Mouse (Mus musculus): ENCODE results near the gene Hus1b. TPM values are rescaled to one million over a fixed set of nuclear protein-coding genes. Genes with fewer than 3 reads are reported as not detected.

Hus1b gene
- polyA plus RNA-seq, 1 experiment = not detected

DNA sequence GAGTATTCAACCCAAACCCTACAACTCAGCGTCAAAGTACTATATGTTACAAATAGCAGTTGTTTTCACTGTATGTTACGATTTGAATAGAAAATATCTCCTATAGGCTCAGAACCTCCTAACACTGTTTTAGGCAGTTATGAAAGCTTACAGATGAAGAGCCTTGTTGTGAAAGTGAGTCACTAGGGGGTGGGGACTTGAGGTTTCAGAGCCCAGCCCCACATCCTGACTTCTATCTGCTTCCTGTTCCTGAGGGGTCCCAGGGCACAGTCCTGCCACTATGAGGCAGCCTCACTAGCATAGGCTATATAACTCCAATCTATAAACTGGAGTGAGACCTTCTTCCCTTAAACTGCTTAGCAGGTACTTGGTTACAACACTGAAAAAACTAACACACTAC is 24.5 kb upstream of the Hus1b start:
- H3K27me3 ChIP-seq (replicated peaks; ENCODE audit: control insufficient read depth, insufficient read depth, low read length) = no peaks in the 10 kb centered on the region
- no peaks in the 10 kb centered on the region for H3K36me3 ChIP-seq (ENCODE audit: control insufficient read depth, insufficient read depth, low read length)
- TF ChIP-seq POLR2A (IDR thresholded peaks at IDR 0.05; ENCODE audit: low read depth, low read length) (no peak), CTCF (conservative IDR thresholded peaks at IDR 0.05; ENCODE audit: insufficient read depth, insufficient read length, low read depth, low read length) (no peak)
- 85% methylated on average over 2 of the region's 2 CpGs for WGBS
- H3K27ac ChIP-seq (ENCODE audit: insufficient read depth, low read depth, low read length) = no peak overlapping the region
- H3K4me1 ChIP-seq (ENCODE audit: control insufficient read depth, insufficient read depth, low read length) = peaks cover 3% of the 10 kb centered on the region; the same call in 1 of the 2 replicates
- no peak for DNase-seq
- H3K4me3 ChIP-seq (ENCODE audit: insufficient read depth, low read depth, low read length) = no peak overlapping the region

DNA sequence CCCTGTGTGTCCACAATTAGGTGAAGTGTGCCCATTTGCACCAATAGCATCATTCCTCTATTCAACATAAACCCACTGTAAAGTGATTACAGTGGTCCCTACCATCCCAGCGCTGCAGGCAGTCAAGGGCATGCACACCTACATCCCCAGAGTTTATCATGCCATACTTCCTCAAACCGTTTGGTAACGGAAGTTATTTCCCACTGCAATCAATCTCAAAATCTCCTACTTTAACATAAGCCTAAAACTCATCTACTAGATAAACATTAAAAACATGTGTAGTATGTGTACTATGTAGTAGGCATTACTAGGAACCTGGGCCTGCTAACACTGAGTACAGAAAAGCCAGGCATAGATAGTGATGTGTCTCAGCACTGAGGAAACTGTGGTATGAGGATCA is 23.5 kb upstream of the Hus1b start:
- Histone ChIP-seq H3K4me3 (ENCODE audit: insufficient read depth, low read depth, low read length) (no peak overlapping the region), H3K27me3 (replicated peaks; ENCODE audit: control insufficient read depth, insufficient read depth, low read length) (no peaks in the 10 kb centered on the region), H3K36me3 (ENCODE audit: control insufficient read depth, insufficient read depth, low read length) (no peaks in the 10 kb centered on the region), H3K4me1 (ENCODE audit: control insufficient read depth, insufficient read depth, low read length) (peaks cover 3% of the 10 kb centered on the region; the same call in 1 of the 2 replicates), H3K27ac (ENCODE audit: insufficient read depth, low read depth, low read length) (no peak overlapping the region)
- DNase-seq = no peak
- TF ChIP-seq POLR2A (IDR thresholded peaks at IDR 0.05; ENCODE audit: low read depth, low read length) (no peak), CTCF (conservative IDR thresholded peaks at IDR 0.05; ENCODE audit: insufficient read depth, insufficient read length, low read depth, low read length) (no peak)
- WGBS = 76% methylated on average over 3 of the region's 3 CpGs

DNA sequence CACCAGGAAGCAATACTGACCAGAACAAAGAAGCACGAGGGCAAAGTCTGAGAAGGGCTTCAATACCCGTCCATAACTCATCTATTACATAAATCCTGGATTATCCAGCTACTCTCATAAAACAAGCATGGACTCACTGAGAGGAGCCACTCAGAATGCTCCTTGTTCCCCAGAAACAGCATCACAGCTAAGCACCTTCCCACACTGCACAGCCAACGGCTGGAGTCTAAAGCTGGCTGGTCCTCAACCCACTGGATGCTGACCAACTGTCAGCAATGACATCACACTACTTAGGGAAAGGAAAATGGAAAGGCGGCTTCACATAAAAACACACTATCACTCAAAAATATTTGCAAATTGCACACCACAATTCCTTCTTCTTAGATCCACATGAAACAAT is 20.8 kb upstream of the Hus1b start:
- Histone ChIP-seq H3K27ac (ENCODE audit: insufficient read depth, low read depth, low read length) (no peak overlapping the region), H3K27me3 (replicated peaks; ENCODE audit: control insufficient read depth, insufficient read depth, low read length) (no peaks in the 10 kb centered on the region), H3K4me1 (ENCODE audit: control insufficient read depth, insufficient read depth, low read length) (peaks cover 3% of the 10 kb centered on the region; the same call in 1 of the 2 replicates), H3K36me3 (ENCODE audit: control insufficient read depth, insufficient read depth, low read length) (no peaks in the 10 kb centered on the region), H3K4me3 (ENCODE audit: insufficient read depth, low read depth, low read length) (no peak overlapping the region)
- DNase-seq = peak; percentile 14
- 56% methylated on average over 4 of the region's 4 CpGs for WGBS
- no peak for TF ChIP-seq POLR2A (IDR thresholded peaks at IDR 0.05; ENCODE audit: low read depth, low read length)
- TF ChIP-seq CTCF (conservative IDR thresholded peaks at IDR 0.05; ENCODE audit: insufficient read depth, insufficient read length, low read depth, low read length) = no peak

DNA sequence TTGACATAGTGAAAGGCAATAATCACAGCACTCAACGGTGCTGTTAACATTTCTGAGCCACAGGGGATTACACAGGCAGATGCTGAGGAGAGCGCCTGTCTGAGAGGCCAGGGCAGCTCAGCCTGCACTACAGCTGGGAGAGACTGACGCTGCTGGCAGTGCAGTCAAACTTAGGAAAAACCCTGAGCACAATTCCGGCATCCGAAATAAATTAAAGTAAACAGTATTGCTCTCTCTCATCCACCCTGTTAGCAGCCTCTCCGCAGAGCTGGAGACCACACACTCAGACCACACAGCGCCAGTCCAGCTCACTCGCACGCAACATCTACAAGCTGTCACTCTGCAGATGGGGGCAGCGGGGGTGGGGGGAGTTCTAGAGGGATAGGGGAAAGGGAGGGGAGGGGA is 18.9 kb upstream of the Hus1b start:
- H3K4me1 ChIP-seq (ENCODE audit: control insufficient read depth, insufficient read depth, low read length) = peaks cover 3% of the 10 kb centered on the region; the same call in 1 of the 2 replicates
- H3K27ac ChIP-seq (ENCODE audit: insufficient read depth, low read depth, low read length) = no peak overlapping the region
- 50% methylated on average over 10 of the region's 10 CpGs for WGBS
- TF ChIP-seq POLR2A (IDR thresholded peaks at IDR 0.05; ENCODE audit: low read depth, low read length) = no peak
- TF ChIP-seq CTCF (conservative IDR thresholded peaks at IDR 0.05; ENCODE audit: insufficient read depth, insufficient read length, low read depth, low read length) = no peak
- no peaks in the 10 kb centered on the region for H3K36me3 ChIP-seq (ENCODE audit: control insufficient read depth, insufficient read depth, low read length)
- no peaks in the 10 kb centered on the region for H3K27me3 ChIP-seq (replicated peaks; ENCODE audit: control insufficient read depth, insufficient read depth, low read length)
- no peak overlapping the region for H3K4me3 ChIP-seq (ENCODE audit: insufficient read depth, low read depth, low read length)
- DNase-seq = no peak

DNA sequence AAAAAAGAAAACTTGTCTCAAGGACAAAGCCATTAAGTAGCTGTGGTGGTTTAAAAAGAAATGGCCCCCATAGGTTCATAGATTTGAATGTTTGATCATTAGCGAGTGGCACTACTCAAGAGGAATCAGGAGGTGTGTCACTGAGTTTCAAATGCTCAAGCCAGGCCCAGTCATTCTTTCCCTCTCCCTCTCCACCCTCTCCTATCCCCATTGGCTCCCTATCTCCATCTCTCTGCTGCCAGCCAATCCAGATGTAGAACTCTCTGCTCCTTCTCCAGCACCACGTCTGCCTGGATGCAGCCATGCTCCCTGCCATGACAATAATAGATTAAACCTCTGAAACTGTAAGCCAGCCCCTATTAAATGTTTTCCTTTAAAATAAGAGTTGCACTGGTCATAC is 14.4 kb upstream of the Hus1b start:
- Histone ChIP-seq H3K27me3 (replicated peaks; ENCODE audit: control insufficient read depth, insufficient read depth, low read length) (no peaks in the 10 kb centered on the region), H3K27ac (ENCODE audit: insufficient read depth, low read depth, low read length) (no peak overlapping the region), H3K4me3 (ENCODE audit: insufficient read depth, low read depth, low read length) (no peak overlapping the region), H3K4me1 (ENCODE audit: control insufficient read depth, insufficient read depth, low read length) (no peaks in the 10 kb centered on the region; the same call in 1 of the 2 replicates), H3K36me3 (ENCODE audit: control insufficient read depth, insufficient read depth, low read length) (no peaks in the 10 kb centered on the region)
- 83% methylated on average over 2 of the region's 2 CpGs for WGBS
- TF ChIP-seq CTCF (conservative IDR thresholded peaks at IDR 0.05; ENCODE audit: insufficient read depth, insufficient read length, low read depth, low read length) (no peak), POLR2A (IDR thresholded peaks at IDR 0.05; ENCODE audit: low read depth, low read length) (no peak)
- DNase-seq = no peak

DNA sequence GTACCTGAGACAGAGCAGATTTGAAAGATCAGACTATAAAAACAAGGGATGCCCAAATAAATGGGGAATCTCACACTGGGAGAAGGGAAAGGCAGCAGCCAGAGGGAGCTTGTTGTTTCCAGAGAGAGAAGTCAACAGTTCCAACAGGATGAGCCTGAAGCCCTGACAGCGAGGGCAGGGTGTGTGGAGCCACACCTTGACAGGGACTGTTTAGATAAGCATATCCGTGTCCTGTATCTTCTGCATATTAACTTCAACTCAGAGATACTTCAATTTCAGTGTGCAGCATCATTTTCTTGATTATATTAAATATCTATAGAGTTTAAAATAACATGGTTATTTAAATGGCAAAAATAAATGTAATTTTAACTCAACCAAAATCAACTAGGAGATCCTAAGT is 13.2 kb upstream of the Hus1b start:
- no peaks in the 10 kb centered on the region for H3K27me3 ChIP-seq (replicated peaks; ENCODE audit: control insufficient read depth, insufficient read depth, low read length)
- no peak overlapping the region for H3K4me3 ChIP-seq (ENCODE audit: insufficient read depth, low read depth, low read length)
- no peak for TF ChIP-seq POLR2A (IDR thresholded peaks at IDR 0.05; ENCODE audit: low read depth, low read length)
- 89% methylated on average over 2 of the region's 2 CpGs for WGBS
- no peaks in the 10 kb centered on the region; the same call in 1 of the 2 replicates for H3K4me1 ChIP-seq (ENCODE audit: control insufficient read depth, insufficient read depth, low read length)
- DNase-seq = no peak
- no peaks in the 10 kb centered on the region for H3K36me3 ChIP-seq (ENCODE audit: control insufficient read depth, insufficient read depth, low read length)
- no peak overlapping the region for H3K27ac ChIP-seq (ENCODE audit: insufficient read depth, low read depth, low read length)

DNA sequence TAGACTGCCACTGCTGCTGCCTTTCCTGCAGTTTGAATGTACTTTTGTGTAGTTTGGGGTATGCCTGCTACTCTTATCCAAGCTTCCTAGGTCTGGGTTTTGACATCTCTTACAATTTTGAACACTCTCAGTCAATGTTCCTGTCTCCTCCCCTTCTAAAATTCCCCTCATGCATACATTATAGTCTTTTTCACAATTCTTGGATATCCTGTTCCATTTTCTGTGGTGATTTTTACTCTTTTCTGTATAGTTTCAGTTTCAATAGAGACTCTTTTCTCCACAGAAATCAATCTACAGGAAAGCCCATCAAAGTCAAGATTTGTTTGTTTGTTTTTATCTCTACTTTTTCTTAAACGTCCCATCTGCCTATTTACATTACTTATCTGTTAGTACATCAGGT is 6.0 kb upstream of the Hus1b start:
- Histone ChIP-seq H3K36me3 (ENCODE audit: control insufficient read depth, insufficient read depth, low read length) (no peaks in the 10 kb centered on the region), H3K27ac (ENCODE audit: insufficient read depth, low read depth, low read length) (no peak overlapping the region), H3K4me3 (ENCODE audit: insufficient read depth, low read depth, low read length) (no peak overlapping the region), H3K27me3 (replicated peaks; ENCODE audit: control insufficient read depth, insufficient read depth, low read length) (no peaks in the 10 kb centered on the region), H3K4me1 (ENCODE audit: control insufficient read depth, insufficient read depth, low read length) (no peaks in the 10 kb centered on the region; the same call in 1 of the 2 replicates)
- WGBS = 41% methylated on average over 1 of the region's 1 CpGs
- TF ChIP-seq POLR2A (IDR thresholded peaks at IDR 0.05; ENCODE audit: low read depth, low read length) (no peak), CTCF (conservative IDR thresholded peaks at IDR 0.05; ENCODE audit: insufficient read depth, insufficient read length, low read depth, low read length) (no peak)
- no peak for DNase-seq

DNA sequence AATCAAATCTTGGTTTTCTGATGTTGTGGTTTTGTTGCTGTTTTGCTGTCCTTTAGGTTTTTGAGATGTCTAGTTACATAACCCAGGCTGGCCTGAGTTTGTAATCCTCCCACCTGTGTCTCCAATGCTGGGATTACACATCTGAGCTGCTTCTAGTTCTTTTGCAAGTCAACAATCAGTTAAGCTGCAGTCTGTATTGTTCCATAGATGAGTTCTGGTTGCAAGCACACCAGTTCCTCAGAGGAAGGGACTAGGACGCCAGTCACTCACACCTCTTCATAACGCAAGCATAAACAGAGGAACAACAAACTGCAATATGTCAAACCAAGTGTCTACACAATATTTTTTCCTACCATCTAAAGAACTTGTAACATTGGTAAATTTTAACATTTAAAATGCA is 4.5 kb upstream of the Hus1b start:
- TF ChIP-seq CTCF (conservative IDR thresholded peaks at IDR 0.05; ENCODE audit: insufficient read depth, insufficient read length, low read depth, low read length) (no peak), POLR2A (IDR thresholded peaks at IDR 0.05; ENCODE audit: low read depth, low read length) (no peak)
- no peak overlapping the region for H3K4me3 ChIP-seq (ENCODE audit: insufficient read depth, low read depth, low read length)
- WGBS = 95% methylated on average over 2 of the region's 2 CpGs

More for the DNA sequence above, 4.5 kb upstream of the Hus1b start:
- H3K27me3 ChIP-seq (replicated peaks; ENCODE audit: control insufficient read depth, insufficient read depth, low read length) = no peaks in the 10 kb centered on the region
- no peak overlapping the region for H3K27ac ChIP-seq (ENCODE audit: insufficient read depth, low read depth, low read length)
- peaks cover 3% of the 10 kb centered on the region; the same call in 1 of the 2 replicates for H3K4me1 ChIP-seq (ENCODE audit: control insufficient read depth, insufficient read depth, low read length)
- H3K36me3 ChIP-seq (ENCODE audit: control insufficient read depth, insufficient read depth, low read length) = no peaks in the 10 kb centered on the region
- DNase-seq = no peak

Measured in kidney, adult 2 months (tissue).